Mouse (Mus musculus): Measurements from ENCODE around the gene Hmcn2. TPM values are rescaled to one million over a fixed set of nuclear protein-coding genes. Genes with fewer than 3 reads are reported as not detected.

The Hmcn2 gene
- polyA plus RNA-seq, 1 experiment from 2014 or later, result 0.22 TPM

DNA sequence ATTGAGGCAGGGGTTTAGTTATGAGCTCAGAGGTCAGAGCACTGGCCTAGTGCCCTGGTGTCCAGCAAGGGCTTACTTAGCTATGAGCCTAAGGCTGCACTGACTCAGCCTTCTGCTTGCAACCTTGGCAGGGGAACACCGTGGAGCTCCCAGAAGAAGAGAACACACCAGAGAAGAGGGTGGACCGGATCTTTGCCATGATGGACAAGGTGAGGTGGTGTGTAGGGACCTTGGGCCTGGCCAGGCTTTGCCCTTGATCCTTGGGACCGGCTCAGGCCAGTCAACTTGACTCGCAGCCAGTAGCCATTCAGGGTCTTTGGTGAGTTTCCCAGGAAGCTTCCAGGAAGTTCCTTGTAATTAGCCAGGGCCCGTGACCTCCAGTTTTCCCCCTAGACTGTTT, 29.7 kb upstream of the Hmcn2 start:
- no peak for ATAC-seq (replicated peaks; ENCODE audit: low FRiP score)

DNA sequence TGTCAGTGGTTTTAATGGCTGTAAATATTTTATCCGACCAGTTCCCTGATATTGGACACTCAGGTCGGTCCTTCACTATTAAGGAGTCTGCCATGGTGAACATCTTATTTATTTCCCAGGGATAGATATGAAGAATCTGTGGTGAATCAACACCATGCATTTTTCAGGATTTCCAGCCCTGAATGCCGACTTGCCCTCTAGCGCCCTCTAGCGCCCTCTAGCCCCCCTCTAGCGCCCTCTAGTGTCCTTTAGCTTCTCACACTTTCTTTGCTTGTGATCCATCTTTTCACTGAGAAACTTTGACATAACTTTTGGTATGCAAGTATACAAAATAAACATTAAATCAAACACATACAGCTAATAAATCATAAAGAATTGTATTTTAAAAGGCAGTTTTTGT, 22.8 kb upstream of the Hmcn2 start:
- no peaks in the 10 kb centered on the region for H3K27me3 ChIP-seq
- no peak overlapping the region for H3K9ac ChIP-seq
- no peaks in the 10 kb centered on the region for H3K4me1 ChIP-seq
- no peak overlapping the region for H3K27ac ChIP-seq
- no peaks in the 10 kb centered on the region for H3K9me3 ChIP-seq (replicated peaks)
- no peak overlapping the region for H3K4me3 ChIP-seq (replicated peaks)
- ATAC-seq (replicated peaks; ENCODE audit: low FRiP score), result no peak
- H3K4me2 ChIP-seq, result no peak overlapping the region
- 10% methylated on average over 6 of the region's 6 CpGs for WGBS
- H3K36me3 ChIP-seq, result peaks cover 64% of the 10 kb centered on the region

More for the DNA sequence above, 29.7 kb upstream of the Hmcn2 start:
- no peaks in the 10 kb centered on the region for H3K9me3 ChIP-seq (replicated peaks)
- H3K27me3 ChIP-seq, result no peaks in the 10 kb centered on the region
- no peak overlapping the region for H3K4me3 ChIP-seq (replicated peaks)
- WGBS, result 88% methylated on average over 5 of the region's 5 CpGs
- H3K4me2 ChIP-seq, result no peak overlapping the region
- H3K9ac ChIP-seq, result no peak overlapping the region
- no peaks in the 10 kb centered on the region for H3K4me1 ChIP-seq
- H3K27ac ChIP-seq, result no peak overlapping the region
- H3K36me3 ChIP-seq, result peaks cover 83% of the 10 kb centered on the region

DNA sequence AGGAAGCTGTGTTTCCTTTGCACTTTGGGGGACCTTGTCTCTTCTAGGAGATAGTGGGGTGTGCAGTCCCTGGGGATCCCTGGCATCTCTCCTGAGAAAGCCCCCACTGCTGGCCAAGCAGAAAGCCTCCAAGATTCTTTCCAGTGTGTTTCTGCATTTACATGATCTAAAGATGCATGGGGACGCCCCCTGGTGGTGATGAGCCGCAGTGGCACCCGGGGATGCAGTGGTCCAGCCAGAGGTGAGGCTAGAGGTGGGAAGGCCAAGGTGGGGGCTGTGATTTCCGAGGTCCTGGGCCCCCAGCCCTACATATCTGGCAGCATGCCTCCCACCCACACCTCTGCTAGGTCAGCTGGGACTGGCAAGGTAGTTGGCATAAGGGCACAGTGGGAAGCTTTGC, 19.2 kb upstream of the Hmcn2 start:
- Histone ChIP-seq H3K4me2 (no peak overlapping the region), H3K27me3 (no peaks in the 10 kb centered on the region), H3K4me1 (peaks cover 13% of the 10 kb centered on the region), H3K4me3 (replicated peaks) (no peak overlapping the region), H3K9ac (no peak overlapping the region), H3K36me3 (peaks cover 34% of the 10 kb centered on the region), H3K9me3 (replicated peaks) (no peaks in the 10 kb centered on the region), H3K27ac (no peak overlapping the region)
- 0% methylated on average over 4 of the region's 4 CpGs for WGBS
- no peak for ATAC-seq (replicated peaks; ENCODE audit: low FRiP score)

DNA sequence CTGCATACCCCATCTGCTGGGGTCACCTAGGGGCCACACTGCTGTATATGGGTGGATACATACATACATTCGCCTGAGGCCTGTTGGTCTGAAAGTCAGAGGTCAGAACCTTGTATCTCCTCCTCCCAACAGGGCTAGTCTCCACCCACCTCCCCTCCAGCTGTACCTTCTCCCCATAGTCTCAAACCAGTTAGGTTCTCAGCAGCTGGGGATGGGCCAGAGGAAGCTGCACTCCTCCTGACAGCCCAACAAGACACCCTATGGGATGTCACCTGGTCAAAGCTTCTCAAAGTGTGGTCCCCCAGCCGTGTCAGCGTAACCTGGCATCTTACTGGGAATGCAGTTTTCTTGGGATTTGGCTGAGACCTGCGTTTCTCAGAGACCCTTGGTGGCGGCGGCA, 17.8 kb upstream of the Hmcn2 start:
- Histone ChIP-seq H3K4me2 (no peak overlapping the region), H3K36me3 (peaks cover 27% of the 10 kb centered on the region), H3K27ac (no peak overlapping the region), H3K27me3 (no peaks in the 10 kb centered on the region), H3K4me3 (replicated peaks) (no peak overlapping the region), H3K4me1 (peaks cover 13% of the 10 kb centered on the region), H3K9me3 (replicated peaks) (no peaks in the 10 kb centered on the region), H3K9ac (no peak overlapping the region)
- no peak for ATAC-seq (replicated peaks; ENCODE audit: low FRiP score)
- 85% methylated on average over 6 of the region's 6 CpGs for WGBS

DNA sequence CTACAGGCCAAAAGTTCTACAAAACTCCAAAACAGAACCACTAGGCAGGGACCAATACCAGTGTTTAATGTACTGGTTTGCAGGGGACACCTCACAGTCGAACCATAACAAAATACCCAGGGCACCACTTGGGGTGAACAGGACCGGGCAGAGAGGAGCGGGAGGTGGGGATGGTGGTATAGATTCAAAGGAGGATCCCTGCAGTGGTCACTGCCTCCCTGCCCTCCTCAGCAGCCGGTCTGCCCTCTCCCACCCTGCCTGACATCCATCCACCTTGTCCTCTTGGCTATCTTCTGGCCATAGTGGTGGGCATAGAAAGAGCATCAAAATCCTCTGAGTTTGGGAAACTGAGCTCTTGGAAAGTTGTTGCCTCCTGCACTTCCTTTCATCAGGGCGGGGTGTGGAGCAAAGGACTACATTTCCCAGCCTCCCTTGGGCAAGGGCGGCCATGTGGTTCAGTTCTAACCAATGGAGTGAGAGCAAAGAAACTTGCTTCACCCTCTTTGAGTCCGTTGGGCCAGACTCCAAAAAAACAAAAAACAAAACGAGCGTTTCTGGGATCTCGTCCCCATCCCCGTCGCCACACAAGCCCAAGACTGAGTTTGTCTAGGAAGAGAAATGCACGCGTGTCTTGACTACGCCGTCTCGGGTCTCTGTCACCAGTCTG, 16.5 kb upstream of the Hmcn2 start:
- 3% methylated on average over 17 of the region's 17 CpGs for WGBS
- Histone ChIP-seq H3K9ac (peak overlapping the region; percentile 35), H3K9me3 (replicated peaks) (no peaks in the 10 kb centered on the region), H3K27ac (no peak overlapping the region), H3K4me2 (peak overlapping the region; percentile 65), H3K4me1 (peaks cover 13% of the 10 kb centered on the region), H3K36me3 (peaks cover 19% of the 10 kb centered on the region), H3K4me3 (replicated peaks) (peak overlapping the region; percentile 49), H3K27me3 (no peaks in the 10 kb centered on the region)
- peak; percentile 78; the same call in 1 of the 2 replicates for ATAC-seq (replicated peaks; ENCODE audit: low FRiP score)

DNA sequence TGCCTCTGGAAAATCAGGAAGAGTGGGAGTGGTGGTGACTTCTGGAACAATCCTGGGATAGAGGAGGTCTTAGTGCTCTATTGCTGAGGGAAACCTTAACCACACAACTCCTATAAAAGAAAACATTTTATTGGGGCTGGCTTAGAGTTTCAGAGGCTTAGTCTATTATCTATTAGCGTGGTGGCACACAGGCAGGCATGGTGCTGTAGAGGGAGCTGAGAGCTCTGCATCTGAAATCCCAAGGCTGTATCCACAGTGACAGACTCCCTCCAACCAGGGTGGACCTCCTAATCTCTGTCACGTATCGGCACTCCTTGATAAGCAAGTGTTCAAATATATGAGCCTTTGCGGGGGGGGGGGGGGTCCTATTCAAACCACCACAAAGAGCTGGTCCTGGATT, 15.4 kb upstream of the Hmcn2 start:
- Histone ChIP-seq H3K4me1 (peaks cover 13% of the 10 kb centered on the region), H3K4me2 (peak overlapping the region; percentile 65), H3K27me3 (no peaks in the 10 kb centered on the region), H3K36me3 (peaks cover 8% of the 10 kb centered on the region), H3K9me3 (replicated peaks) (no peaks in the 10 kb centered on the region), H3K4me3 (replicated peaks) (peak overlapping the region; percentile 49; the same call in 1 of the 2 replicates), H3K27ac (no peak overlapping the region), H3K9ac (no peak overlapping the region)
- no peak for ATAC-seq (replicated peaks; ENCODE audit: low FRiP score)
- 50% methylated on average over 4 of the region's 4 CpGs for WGBS

DNA sequence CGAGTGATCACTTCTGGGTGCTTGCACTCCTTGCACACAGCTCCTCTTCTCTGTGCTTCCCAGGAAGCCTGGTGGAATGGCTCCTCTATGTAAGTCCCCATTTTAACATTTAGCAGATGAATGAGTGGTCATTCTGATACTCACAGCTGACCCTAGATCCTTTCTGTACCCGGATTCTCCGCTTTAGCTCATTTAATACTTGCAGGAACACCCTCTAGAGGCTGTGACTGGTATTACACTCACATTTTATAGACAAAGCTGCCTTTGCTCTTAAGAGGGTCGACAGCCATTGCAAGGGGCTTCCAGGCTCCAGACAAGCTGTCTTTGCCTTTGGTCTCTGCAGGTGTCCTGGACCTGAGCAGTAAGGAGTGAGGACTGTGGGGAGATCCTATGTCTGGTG, 14.9 kb upstream of the Hmcn2 start:
- ATAC-seq (replicated peaks; ENCODE audit: low FRiP score), result no peak
- Histone ChIP-seq H3K27ac (no peak overlapping the region), H3K4me3 (replicated peaks) (no peak overlapping the region), H3K4me2 (peak overlapping the region; percentile 65; the same call in 1 of the 2 replicates), H3K27me3 (no peaks in the 10 kb centered on the region), H3K36me3 (peaks cover 4% of the 10 kb centered on the region), H3K4me1 (peaks cover 13% of the 10 kb centered on the region), H3K9me3 (replicated peaks) (no peaks in the 10 kb centered on the region), H3K9ac (no peak overlapping the region)
- 31% methylated on average over 4 of the region's 4 CpGs for WGBS

DNA sequence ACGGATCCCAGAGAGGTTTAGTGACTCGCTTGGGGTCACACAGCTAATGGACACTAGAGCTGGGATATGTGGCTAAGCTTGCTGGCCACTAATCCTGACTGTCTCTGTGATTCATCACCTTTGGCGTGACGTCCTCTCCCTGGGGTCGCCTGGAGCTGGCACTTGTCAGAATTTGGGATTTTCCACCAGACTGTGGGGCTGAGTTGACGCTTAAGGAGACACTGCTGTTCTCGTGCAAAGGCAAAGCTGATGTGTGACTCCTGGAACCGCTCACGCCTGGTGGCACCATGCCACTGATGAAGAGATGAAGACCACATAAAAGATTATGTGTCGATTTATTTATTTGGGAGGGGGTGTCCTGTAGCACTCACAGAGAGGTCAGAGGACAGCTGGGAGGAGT, 14.2 kb upstream of the Hmcn2 start:
- no peaks in the 10 kb centered on the region for H3K9me3 ChIP-seq (replicated peaks)
- H3K4me1 ChIP-seq, result peaks cover 13% of the 10 kb centered on the region
- H3K9ac ChIP-seq, result no peak overlapping the region
- H3K4me2 ChIP-seq, result no peak overlapping the region
- ATAC-seq (replicated peaks; ENCODE audit: low FRiP score), result no peak
- 70% methylated on average over 10 of the region's 10 CpGs for WGBS
- no peaks in the 10 kb centered on the region for H3K27me3 ChIP-seq
- no peak overlapping the region for H3K4me3 ChIP-seq (replicated peaks)
- H3K27ac ChIP-seq, result no peak overlapping the region
- no peaks in the 10 kb centered on the region for H3K36me3 ChIP-seq

DNA sequence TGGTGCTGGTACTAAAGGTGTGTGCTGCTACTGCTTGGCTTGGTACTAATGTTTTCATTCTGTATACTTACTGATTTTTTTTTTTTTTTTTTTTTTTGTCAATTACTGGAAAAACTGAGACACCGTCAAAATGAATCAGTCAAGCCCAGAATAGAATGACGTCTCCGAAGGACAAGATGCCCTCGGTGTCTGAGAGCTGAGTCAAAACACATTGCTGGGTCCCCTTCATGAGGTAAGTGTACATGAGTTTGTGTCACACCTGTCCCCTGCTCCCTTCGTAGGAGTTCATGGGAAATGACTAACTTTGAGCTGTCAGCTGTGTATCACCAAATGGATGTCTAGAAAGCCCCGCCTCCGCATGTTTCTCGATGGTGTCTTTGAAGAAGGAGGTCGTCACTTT, 11.0 kb upstream of the Hmcn2 start:
- 76% methylated on average over 9 of the region's 9 CpGs for WGBS

DNA sequence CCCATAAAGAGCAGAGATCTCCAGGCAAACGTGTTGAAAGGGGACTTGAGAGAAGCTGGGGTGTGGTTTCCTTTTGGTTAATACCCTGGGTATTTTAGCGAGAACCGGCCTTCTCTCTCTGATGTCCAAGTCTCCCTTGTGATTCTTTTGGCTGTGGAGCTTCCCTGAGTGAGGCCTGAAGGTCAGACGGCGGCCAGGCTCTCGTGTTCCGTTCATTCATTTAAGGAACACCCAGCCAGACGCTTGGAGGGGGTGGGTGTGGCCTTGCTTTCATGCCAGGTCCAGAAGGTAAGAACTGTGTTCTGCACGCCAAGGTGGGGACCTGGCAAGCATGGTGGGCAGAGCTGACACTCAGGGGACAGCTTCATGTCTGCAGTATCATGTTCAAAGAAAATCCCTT, 10.0 kb upstream of the Hmcn2 start:
- 70% methylated on average over 9 of the region's 9 CpGs for whole genome bisulfite sequencing
- ATAC-seq (replicated peaks; ENCODE audit: low FRiP score), result no peak

More for the DNA sequence above, 11.0 kb upstream of the Hmcn2 start:
- no peak for ATAC-seq (replicated peaks; ENCODE audit: low FRiP score)
- Histone ChIP-seq H3K27ac (no peak overlapping the region), H3K9me3 (replicated peaks) (no peaks in the 10 kb centered on the region), H3K9ac (no peak overlapping the region), H3K4me3 (replicated peaks) (no peak overlapping the region), H3K36me3 (no peaks in the 10 kb centered on the region), H3K4me2 (no peak overlapping the region), H3K4me1 (peaks cover 13% of the 10 kb centered on the region), H3K27me3 (no peaks in the 10 kb centered on the region)

DNA sequence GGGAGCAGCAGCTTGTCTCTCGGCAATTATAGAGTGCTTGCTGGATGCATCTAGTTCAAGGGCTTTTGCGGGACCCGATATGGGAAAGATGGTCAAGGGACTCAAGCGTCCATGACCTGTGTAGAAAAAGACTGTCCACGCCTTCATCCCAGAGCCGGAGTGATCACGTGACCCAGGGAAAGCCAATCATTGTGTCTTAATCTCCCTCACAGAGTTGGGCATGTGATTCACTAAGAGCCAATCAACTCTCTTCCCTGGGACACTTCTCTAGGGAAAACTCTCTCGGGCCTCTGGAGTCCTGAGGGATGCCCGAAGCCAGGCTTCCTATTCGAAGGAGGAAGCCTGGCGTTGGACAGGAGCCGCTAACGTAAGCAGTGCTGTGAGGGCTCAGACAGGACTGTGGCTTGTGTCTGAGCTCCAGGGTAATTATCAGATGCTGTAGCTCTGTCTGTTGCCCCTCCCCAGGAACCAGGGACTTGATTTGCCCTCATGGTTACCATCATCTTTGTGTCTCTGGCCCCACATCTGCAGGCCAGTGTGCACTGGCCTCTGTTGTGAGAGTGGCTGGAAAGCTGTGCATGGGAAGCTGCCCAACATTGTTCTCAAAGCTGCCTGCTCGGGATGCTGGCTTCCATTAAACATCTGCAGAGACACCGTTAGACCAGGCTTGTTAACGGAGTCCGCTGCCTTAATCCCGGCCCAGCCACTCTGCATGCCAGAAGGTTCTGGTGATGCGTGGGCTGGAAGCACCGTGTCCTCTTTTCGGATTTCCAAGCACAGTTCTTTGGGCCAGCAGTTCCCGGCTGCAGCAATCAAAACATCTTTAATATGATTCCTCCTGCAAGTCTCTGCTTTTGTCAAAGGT, 9.2 kb upstream of the Hmcn2 start:
- H3K4me2 ChIP-seq, result no peak overlapping the region
- no peak overlapping the region for H3K4me3 ChIP-seq (replicated peaks)
- H3K9me3 ChIP-seq (replicated peaks), result no peaks in the 10 kb centered on the region
- peaks cover 3% of the 10 kb centered on the region; the same call in 1 of the 2 replicates for H3K27me3 ChIP-seq
- no peak for ATAC-seq (replicated peaks; ENCODE audit: low FRiP score)
- H3K9ac ChIP-seq, result no peak overlapping the region
- WGBS, result 78% methylated on average over 22 of the region's 22 CpGs
- H3K27ac ChIP-seq, result no peak overlapping the region
- H3K4me1 ChIP-seq, result 0 out of 2 replicates have a peak, but pooled peaks cover 5% of the 10 kb centered on the region
- no peaks in the 10 kb centered on the region for H3K36me3 ChIP-seq

More for the DNA sequence above, 10.0 kb upstream of the Hmcn2 start:
- H3K4me3 ChIP-seq (replicated peaks), result no peak overlapping the region
- no peak overlapping the region for H3K4me2 ChIP-seq
- H3K4me1 ChIP-seq, result peaks cover 3% of the 10 kb centered on the region; the same call in 1 of the 2 replicates
- H3K36me3 ChIP-seq, result no peaks in the 10 kb centered on the region
- no peak overlapping the region for H3K9ac ChIP-seq
- H3K27me3 ChIP-seq, result no peaks in the 10 kb centered on the region
- no peak overlapping the region for H3K27ac ChIP-seq
- H3K9me3 ChIP-seq (replicated peaks), result no peaks in the 10 kb centered on the region

DNA sequence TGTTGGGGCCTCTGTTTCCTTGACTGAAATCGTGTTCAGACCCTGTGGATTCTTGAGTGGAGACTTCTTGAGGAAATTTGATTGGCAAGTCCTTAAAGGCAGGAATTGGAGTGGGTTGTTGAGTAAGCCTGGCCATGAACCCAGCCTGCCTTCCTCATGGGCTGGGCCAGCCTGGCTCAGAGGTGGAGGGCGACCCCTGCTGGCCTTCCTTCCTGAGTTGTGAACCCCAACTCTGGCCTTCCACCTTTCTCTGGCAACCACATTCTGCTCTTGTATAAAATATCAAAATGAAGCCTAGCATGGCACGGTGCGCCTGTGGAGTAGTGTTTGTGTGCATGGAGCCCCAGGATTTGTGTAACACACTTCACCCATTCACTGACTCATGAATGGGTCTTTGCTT, 8.5 kb upstream of the Hmcn2 start:
- no peaks in the 10 kb centered on the region for H3K36me3 ChIP-seq
- H3K27me3 ChIP-seq, result peaks cover 9% of the 10 kb centered on the region
- H3K4me1 ChIP-seq, result 0 out of 2 replicates have a peak, but pooled peaks cover 5% of the 10 kb centered on the region
- ATAC-seq (replicated peaks; ENCODE audit: low FRiP score), result no peak
- no peaks in the 10 kb centered on the region for H3K9me3 ChIP-seq (replicated peaks)
- H3K4me3 ChIP-seq (replicated peaks), result no peak overlapping the region
- WGBS, result 33% methylated on average over 4 of the region's 4 CpGs
- H3K27ac ChIP-seq, result no peak overlapping the region
- H3K9ac ChIP-seq, result no peak overlapping the region
- no peak overlapping the region for H3K4me2 ChIP-seq

Data from kidney, embryonic 15.5 days (tissue).